Mouse (Mus musculus) layer of hippocampus, adult 9-11 months (tissue): ENCODE measurements around the gene Fkbp6.

Source experiments
- DNase-seq: peaks from one replicate; pipeline ENCODE4 v3.0.0; 2022

Gene Fkbp6

GRCm38 (mm10) chr5:135351606-135352005 is 1.8 kb upstream of the Fkbp6 start:
- DNase-seq: no peak

- DNase-seq: no peak
Measured at GRCm38 (mm10) chr5:135347511-135348011, 2.3 kb downstream of the Fkbp6 start.

- DNase-seq: no peak
Measured at GRCm38 (mm10) chr5:135346430-135346829, 3.4 kb downstream of the Fkbp6 start.

- no peak for DNase-seq
Measured at GRCm38 (mm10) chr5:135345989-135346388, 3.9 kb downstream of the Fkbp6 start.

GRCm38 (mm10) chr5:135337575-135337974 is 12.3 kb downstream of the Fkbp6 start:
- DNase-seq: no peak

- DNase-seq: no peak
Measured at GRCm38 (mm10) chr5:135331161-135331560, 18.7 kb downstream of the Fkbp6 start.

- DNase-seq: no peak
Measured at GRCm38 (mm10) chr5:135330201-135330600, 19.6 kb downstream of the Fkbp6 start.

GRCm38 (mm10) chr5:135329471-135329870 is 20.4 kb downstream of the Fkbp6 start:
- no peak for DNase-seq

GRCm38 (mm10) chr5:135326121-135326659 is 23.7 kb downstream of the Fkbp6 start:
- DNase-seq: no peak

- no peak for DNase-seq
Measured at GRCm38 (mm10) chr5:135322197-135322596, 27.6 kb downstream of the Fkbp6 start.

- DNase-seq: no peak
Measured at GRCm38 (mm10) chr5:135319856-135320255, 30.0 kb downstream of the Fkbp6 start.

- DNase-seq: no peak
Measured at GRCm38 (mm10) chr5:135316177-135316576, 33.7 kb downstream of the Fkbp6 start.

- DNase-seq: no peak
Measured at GRCm38 (mm10) chr5:135306321-135306965, 43.4 kb downstream of the Fkbp6 start.

GRCm38 (mm10) chr5:135302454-135302853 is 47.4 kb downstream of the Fkbp6 start:
- DNase-seq: no peak

- no peak for DNase-seq
Measured at GRCm38 (mm10) chr5:135301916-135302315, 47.9 kb downstream of the Fkbp6 start.

GRCm38 (mm10) chr5:135292001-135292400 is 57.8 kb downstream of the Fkbp6 start:
- no peak for DNase-seq

- DNase-seq: no peak
Measured at GRCm38 (mm10) chr5:135291193-135291592, 58.7 kb downstream of the Fkbp6 start.

- DNase-seq: no peak
Measured at GRCm38 (mm10) chr5:135290703-135291102, 59.1 kb downstream of the Fkbp6 start.

GRCm38 (mm10) chr5:135286926-135287325 is 62.9 kb downstream of the Fkbp6 start:
- no peak for DNase-seq

- peak; percentile 63 for DNase-seq
Measured at GRCm38 (mm10) chr5:135286185-135286584, 63.7 kb downstream of the Fkbp6 start.

- no peak for DNase-seq
Measured at GRCm38 (mm10) chr5:135285211-135285610, 64.6 kb downstream of the Fkbp6 start.

GRCm38 (mm10) chr5:135280226-135280625 is 69.6 kb downstream of the Fkbp6 start:
- no peak for DNase-seq

GRCm38 (mm10) chr5:135276597-135276996 is 73.2 kb downstream of the Fkbp6 start:
- DNase-seq: no peak

GRCm38 (mm10) chr5:135274663-135275396 is 75.0 kb downstream of the Fkbp6 start:
- DNase-seq: no peak
